Mouse (Mus musculus) C2C12 (cell line): ENCODE data around the gene Rnf214. TPM values are rescaled to one million over a fixed set of nuclear protein-coding genes. Genes with fewer than 3 reads are reported as not detected.
A peak's percentile ranks its signal among the peaks of the same experiment; 100 is the strongest.
"Not testable (repeated sequence)": the region's sequence is repeated elsewhere in the genome, so short reads cannot be mapped to it uniquely, and the experiment has no call there.

ENCODE experiments used
- H3K27me3 ChIP-seq: one replicate; pipeline ENCODE4 v1.6.1; 2011; ENCODE audit not compliant: control insufficient read depth, insufficient read depth, insufficient read length
- H3K36me3 ChIP-seq: one replicate; pipeline ENCODE4 v1.6.1; 2011; ENCODE audit not compliant: control insufficient read depth, insufficient read depth
- H3K4me3 ChIP-seq: one replicate; pipeline ENCODE4 v1.5.1; 2011; ENCODE audit warnings: mild to moderate bottlenecking, control low read depth; ENCODE audit not compliant: poor library complexity, insufficient read depth, severe bottlenecking
- H3K79me2 ChIP-seq: one replicate; pipeline ENCODE4 v1.6.1; 2011; ENCODE audit not compliant: control insufficient read depth, insufficient read depth
- H3K79me3 ChIP-seq: one replicate; pipeline ENCODE4 v1.6.1; 2011; ENCODE audit warnings: low read depth, control low read depth
- H3ac ChIP-seq: one replicate; pipeline ENCODE3; 2011; ENCODE audit warnings: low read depth; ENCODE audit not compliant: control insufficient read depth, insufficient read length
- CEBPB ChIP-seq: IDR thresholded peaks from one replicate; pipeline ENCODE4 v1.6.1; 2011; ENCODE audit warnings: low read depth, mild to moderate bottlenecking, control low read depth, moderate library complexity
- CTCF ChIP-seq: IDR thresholded peaks from one replicate; pipeline ENCODE4 v1.5.1; 2011; ENCODE audit not compliant: control insufficient read depth, insufficient read depth, insufficient read length
- FOSL1 ChIP-seq: IDR thresholded peaks from one replicate; pipeline ENCODE4 v1.8.0; 2011; ENCODE audit warnings: mild to moderate bottlenecking, low read length; ENCODE audit not compliant: poor library complexity, insufficient read depth, severe bottlenecking
- MAX ChIP-seq: IDR thresholded peaks from one replicate; pipeline ENCODE4 v1.6.1; 2011; ENCODE audit warnings: mild to moderate bottlenecking, control low read depth
- MYOD1 ChIP-seq: IDR thresholded peaks from one replicate; pipeline ENCODE4 v1.6.1; 2011; ENCODE audit warnings: low read depth; ENCODE audit not compliant: control insufficient read depth, insufficient read length
- MYOG ChIP-seq: IDR thresholded peaks from one replicate; pipeline ENCODE4 v1.6.1; 2011; ENCODE audit not compliant: control insufficient read depth, insufficient read length; ENCODE audit errors: extremely low read depth
- USF1 ChIP-seq: IDR thresholded peaks from one replicate; pipeline ENCODE4 v1.6.1; 2011; ENCODE audit warnings: low read depth, mild to moderate bottlenecking, control low read depth, moderate library complexity
- polyA plus RNA-seq: library from polyadenylated mRNA; unstranded; fragments of >200 nt; fragmentation: generic; extraction: Trizol; gene quantifications from one replicate; pipeline ENCODE4 v1.2.1, GENCODE M21; 2012; ENCODE audit warnings: missing spikeins

Gene Rnf214
- polyA plus RNA-seq, 1 experiment = 10.8 TPM

DNA sequence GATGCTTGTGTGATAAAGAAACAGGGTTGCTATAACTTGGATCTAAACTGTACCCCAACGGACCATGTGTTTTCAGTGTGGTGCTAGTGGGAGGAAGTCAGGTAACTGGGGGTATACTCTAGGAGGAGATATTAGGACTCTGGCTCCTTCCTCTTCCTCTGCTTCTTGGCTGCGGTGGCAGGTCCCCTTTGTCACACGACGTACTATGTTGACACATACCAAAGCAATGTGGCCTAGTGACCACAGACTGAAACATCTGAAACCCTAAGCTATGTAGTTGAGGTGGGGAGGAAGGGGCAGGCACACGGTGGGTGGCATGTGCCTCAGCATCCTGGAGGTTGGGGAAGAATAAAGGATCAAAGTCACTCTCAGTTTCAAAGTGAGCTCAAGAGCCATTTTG, 55.4 kb downstream of the Rnf214 start:
- no peaks in the 10 kb centered on the region for H3K36me3 ChIP-seq
- no peaks in the 10 kb centered on the region for H3K27me3 ChIP-seq
- no peak overlapping the region for H3K4me3 ChIP-seq
- peaks cover 19% of the 10 kb centered on the region for H3K79me3 ChIP-seq
- no peak overlapping the region for H3ac ChIP-seq
- H3K79me2 ChIP-seq = peaks cover 51% of the 10 kb centered on the region
- TF ChIP-seq USF1 (no peak), MAX (no peak), FOSL1 (no peak), MYOD1 (no peak), CTCF (no peak), CEBPB (no peak), MYOG (no peak)

DNA sequence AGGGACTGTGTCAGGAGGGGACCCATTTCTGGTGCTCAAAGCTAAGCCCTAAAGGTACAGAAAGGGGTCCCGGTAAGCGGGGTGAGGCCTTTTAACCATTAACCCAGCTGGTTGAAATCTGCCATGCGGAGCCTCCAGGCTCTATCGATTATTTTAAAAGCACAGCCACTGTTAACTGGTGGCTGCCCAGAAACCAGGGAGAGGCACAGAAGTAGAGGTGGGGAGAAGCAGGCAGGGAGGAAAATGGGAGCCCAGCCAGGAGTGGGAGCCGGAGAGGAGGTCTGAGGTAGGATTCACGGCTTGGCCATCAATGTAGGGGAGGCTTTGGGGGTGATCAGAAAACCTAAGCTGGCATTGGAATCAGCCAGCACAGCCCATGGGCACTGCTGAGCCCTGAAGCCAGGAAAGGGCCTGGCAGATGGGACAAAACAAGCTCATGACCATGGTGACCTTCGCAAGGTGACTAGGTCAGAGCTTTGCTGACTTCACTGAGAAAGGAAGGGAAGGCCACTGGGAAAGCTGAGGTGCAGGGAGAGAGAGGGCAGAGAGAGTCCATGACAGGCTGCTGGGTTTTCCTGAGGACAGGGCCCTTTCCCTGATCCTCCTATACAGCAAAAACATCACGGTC, 56.1 kb downstream of the Rnf214 start:
- H3K79me3 ChIP-seq = peaks cover 19% of the 10 kb centered on the region
- H3K79me2 ChIP-seq = peaks cover 51% of the 10 kb centered on the region
- no peaks in the 10 kb centered on the region for H3K27me3 ChIP-seq
- no peak overlapping the region for H3ac ChIP-seq
- H3K36me3 ChIP-seq = no peaks in the 10 kb centered on the region
- H3K4me3 ChIP-seq = no peak overlapping the region
- TF ChIP-seq MAX (no peak), CTCF (no peak), USF1 (no peak), MYOG (no peak), FOSL1 (no peak), CEBPB (no peak), MYOD1 (no peak)

DNA sequence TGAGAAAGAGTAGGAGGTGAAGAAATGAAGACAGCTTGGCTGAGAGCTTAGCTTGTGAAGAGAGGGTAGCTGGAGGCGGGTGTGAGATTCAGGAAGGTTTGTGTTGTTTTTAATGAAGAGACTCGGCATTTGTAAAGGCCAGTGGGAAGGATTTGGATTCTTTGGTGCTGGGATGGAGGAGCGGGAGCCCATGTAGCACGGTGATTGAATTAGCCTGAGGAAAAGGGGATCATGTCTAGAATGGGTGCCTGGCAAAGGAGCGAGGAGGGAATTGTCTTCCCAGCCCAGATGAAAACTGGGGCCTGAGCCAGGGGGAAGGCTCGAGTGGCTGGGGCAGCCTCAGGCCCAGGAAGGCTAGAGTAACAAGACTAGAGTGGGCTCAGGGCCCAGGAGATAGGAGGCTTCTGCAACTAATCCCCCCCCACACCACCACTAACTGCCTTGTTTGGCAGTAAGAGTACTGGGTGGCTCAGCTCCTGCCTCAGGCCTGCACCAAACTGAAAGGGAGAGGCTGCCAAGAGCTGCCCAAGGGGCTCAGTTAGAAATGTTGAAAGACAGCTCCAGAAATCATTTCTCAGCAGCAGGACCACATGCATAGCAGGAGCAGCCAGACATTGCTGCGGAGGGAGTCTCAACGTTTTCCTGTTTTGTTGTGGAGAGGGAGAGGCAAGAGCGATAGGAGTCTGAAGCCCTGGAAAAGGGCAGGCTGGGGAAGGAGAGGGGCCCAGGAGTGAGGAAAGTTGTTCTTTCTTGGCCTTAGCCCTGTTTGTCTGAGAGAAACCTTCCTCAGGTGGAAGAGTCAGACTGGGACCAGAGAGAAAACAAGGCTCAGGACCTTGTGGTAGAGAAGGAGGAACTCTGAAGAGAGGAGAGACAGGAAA, 56.9 kb downstream of the Rnf214 start:
- Histone ChIP-seq H3K27me3 (no peaks in the 10 kb centered on the region), H3K79me2 (peaks cover 53% of the 10 kb centered on the region), H3K79me3 (peaks cover 19% of the 10 kb centered on the region), H3ac (no peak overlapping the region), H3K36me3 (no peaks in the 10 kb centered on the region), H3K4me3 (no peak overlapping the region)
- no peak for TF ChIP-seq CTCF
- TF ChIP-seq CEBPB = no peak
- TF ChIP-seq MAX = no peak
- no peak for TF ChIP-seq FOSL1
- no peak for TF ChIP-seq MYOD1
- TF ChIP-seq USF1 = no peak
- TF ChIP-seq MYOG = no peak

DNA sequence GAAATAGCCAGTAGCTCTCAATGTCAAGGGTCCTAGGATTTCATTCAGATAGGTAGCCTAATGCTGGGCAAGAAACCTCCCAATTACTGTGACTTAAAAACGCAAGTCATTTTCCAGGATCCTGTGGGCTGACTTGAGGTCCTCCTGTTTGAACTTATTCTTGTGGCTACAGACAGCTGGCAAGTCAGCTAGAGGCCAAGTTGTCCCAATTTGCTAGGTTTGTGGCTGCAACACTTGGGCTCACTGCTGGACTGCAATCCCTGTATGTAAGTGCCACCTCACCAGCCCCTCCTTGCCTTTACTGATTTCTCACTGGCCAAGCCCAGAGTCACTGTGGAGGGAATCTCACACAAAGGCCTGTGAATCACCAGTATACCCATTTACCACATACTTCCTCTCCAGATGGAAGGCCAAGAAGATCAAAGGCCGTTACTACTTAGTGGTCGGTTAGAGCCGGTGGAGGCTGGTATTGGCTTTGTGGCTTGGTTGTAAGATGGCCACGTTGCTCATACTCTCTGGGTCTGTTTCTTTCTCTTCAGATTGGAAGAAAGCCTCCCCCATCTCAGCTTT, 59.7 kb downstream of the Rnf214 start:
- Histone ChIP-seq H3K79me2 (peaks cover 69% of the 10 kb centered on the region), H3K36me3 (no peaks in the 10 kb centered on the region), H3ac (no peak overlapping the region), H3K4me3 (no peak overlapping the region), H3K27me3 (no peaks in the 10 kb centered on the region), H3K79me3 (peaks cover 32% of the 10 kb centered on the region)
- TF ChIP-seq MAX (peak; percentile 30), MYOD1 (peak; percentile 32), CEBPB (no peak)

DNA sequence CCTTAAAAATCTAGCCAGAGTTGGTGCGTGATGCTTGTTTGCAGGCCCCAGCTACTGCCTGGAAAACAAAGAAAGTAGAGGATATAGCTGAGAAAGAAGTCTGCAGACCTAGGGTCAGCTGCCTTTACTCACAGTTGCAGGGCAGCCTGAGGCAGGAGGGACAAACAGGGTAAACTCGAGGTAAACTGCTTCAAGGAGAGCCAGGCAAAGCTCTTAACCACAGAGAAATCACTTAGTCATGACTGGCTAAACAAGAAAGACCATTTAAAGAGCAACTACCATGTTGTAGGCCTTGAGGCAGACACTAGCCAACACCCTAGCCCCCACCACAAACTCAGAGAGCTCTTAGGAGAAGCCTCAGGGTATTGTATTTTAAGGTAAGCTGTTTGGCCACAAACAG, 60.5 kb downstream of the Rnf214 start:
- H3K4me3 ChIP-seq, H3ac ChIP-seq, H3K36me3 ChIP-seq, H3K27me3 ChIP-seq: not testable (repeated sequence)
- Histone ChIP-seq H3K79me3 (peaks cover 40% of the 10 kb centered on the region), H3K79me2 (peaks cover 76% of the 10 kb centered on the region)

DNA sequence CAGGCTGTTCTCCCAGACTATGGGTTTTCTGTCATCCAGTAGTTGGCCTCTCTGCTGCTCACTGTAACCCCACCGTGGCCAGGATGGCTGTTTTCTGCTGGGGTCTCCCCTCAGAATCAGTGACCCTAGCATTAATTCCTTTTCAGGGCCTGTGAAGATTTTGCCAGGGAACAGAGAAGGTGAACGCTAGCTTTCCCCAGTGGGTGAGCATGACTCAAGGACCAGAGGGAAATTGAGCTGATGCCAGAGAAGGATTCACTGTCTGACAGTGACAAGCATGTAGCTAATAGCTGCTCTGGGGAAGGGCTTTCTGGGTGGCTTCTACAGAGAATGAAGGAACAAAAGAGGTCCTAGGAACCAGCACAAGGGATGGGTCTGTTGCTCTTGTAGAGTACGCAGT, 61.2 kb downstream of the Rnf214 start:
- Histone ChIP-seq H3K4me3 (no peak overlapping the region), H3K79me2 (peaks cover 76% of the 10 kb centered on the region), H3K27me3 (no peaks in the 10 kb centered on the region), H3K36me3 (no peaks in the 10 kb centered on the region), H3K79me3 (peaks cover 42% of the 10 kb centered on the region), H3ac (peak overlapping the region; percentile 18)
- TF ChIP-seq CEBPB (no peak), CTCF (no peak), MYOD1 (no peak), MYOG (no peak), USF1 (no peak), MAX (no peak), FOSL1 (no peak)
